Mouse (Mus musculus) frontal cortex, postnatal 36 days (tissue): ENCODE results near the gene Pdgfc.
A peak's percentile ranks its signal among the peaks of the same experiment; 100 is the strongest.

ENCODE experiments used
- DNase-seq, 2 experiments: peaks; one replicate each; pipeline ENCODE4 v3.0.0; 2022; ENCODE audit warnings: low spot score in 2 of 2

Gene Pdgfc

DNA sequence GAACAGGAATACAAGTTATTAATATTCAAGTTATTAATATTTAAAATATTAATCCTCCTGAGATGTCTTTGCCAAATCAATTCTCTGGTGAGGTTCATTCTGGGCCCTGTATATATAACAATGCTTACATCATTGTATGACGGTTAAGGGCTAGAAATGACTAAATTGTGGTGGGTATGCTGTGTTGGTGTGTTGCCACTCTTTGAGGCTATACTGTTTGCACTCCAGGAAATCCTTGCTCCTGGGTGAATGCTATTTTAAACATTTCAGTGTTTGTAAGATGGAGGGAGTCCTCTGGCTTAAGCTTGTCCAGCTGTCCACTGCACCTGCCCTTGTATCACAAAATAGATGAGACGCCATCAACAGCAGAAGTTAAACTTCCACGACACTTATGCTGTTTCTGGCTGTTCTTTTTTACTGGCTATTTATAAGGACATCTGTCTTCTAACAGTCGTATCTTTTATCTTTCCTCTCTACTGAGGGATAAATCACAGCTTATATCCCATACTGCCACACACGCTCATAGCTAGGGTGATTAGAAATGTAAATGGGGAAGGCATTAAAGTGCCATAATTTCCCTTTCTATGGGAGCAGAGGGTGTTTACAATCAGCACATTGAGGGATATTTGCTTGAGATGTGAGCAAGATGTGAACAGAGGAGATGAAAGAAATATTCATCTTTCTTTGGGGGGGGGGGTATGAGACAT is 9.3 kb downstream of the Pdgfc start:
- no peak for DNase-seq

DNA sequence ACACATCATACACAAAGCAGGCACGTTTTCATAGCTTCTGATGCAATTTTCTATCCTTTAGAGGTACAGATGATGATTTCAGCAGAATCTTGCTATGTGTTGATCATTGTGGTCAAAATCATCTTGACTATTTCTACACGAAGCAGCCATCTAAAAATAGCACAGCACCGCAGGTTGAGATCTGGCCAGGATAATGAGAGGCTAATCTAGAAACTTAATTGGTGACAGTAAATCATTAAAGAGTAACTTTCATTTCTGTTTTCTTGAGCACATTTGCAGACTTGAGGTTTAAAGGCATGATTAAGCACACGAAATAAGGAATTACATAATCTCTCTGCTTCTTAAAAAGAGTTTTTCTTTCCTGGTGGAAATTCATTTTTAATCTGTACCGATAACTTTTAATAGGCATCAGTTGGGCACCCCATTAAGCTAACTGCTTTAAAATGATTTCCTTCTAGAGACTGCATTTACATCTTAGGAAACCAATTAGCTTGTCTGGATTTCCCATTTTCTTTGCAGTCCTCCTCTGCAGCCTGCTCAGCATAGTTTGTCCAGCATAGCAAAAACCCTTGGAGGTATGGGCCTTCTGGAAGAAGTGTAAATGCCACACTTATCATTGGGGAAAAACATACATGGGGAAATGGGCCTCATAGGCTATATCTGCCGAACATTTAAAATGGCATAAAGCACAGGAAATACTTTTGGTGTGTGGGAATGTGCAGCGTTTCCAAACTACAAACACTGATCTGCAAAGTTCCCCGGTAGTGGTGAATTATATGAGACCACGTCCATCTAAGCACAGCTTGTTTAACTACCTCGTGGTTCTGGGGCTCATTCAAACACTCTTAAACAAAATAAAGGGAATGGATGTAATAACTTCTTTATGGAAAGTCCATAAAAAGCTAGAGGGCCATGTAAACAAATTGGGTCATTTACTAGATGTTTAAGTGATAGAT is 10.7 kb downstream of the Pdgfc start:
- DNase-seq: no peak

DNA sequence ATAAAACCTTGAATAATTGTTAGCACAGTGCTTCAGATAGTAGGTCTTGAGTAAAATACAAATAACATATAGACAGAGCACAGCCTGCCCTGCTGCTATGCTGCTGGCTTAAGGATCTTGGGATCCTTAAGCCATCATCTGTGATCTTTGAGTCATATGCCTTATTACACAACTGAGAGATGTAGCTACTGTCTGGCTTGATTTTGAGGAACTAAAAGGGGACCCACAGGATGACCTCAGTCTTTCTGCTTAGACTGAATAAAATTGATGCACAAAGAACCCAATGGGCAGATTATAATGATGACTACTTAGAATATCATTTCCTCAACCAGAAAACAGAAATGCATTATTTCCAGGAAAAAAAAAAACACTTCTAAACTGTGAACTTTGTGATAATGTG is 15.3 kb downstream of the Pdgfc start:
- DNase-seq: no peak

DNA sequence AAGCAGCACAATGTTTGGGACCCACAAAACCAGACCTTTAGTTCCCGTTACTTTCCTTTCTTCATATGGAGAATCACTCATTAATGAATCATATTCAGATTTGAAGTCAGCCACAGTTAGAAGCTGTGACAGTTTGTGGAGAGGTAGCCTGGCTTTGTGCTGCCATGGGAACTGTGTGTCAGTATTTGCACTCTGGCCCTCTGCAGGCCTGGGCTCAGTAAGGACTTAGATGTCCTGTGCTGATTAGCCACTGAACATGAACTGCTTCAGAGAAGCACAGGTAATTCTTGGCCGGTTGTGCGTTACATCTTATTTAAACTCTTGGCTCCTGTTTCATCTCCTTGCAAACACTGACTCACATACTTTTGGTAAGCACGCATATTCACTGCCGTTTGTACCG is 16.2 kb downstream of the Pdgfc start:
- no peak for DNase-seq

DNA sequence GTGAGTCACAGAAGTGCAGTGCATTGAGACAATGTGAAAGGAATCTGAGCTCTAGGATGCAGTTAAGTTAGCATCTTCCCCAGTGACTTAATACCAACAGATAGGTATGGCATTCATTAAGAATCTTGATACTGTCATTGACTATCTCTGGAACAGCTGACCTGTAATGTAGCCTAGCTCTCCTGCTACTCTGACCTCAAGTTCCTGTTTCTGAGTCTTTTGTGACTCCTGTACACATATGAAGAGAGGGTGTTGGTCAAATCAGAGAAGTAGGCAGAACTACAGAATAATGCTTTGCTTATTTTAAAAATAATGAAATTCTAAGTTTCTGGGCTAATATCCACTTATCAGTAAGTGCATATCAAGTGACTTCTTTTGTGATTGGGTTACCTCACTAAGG is 17.9 kb downstream of the Pdgfc start:
- DNase-seq: no peak

DNA sequence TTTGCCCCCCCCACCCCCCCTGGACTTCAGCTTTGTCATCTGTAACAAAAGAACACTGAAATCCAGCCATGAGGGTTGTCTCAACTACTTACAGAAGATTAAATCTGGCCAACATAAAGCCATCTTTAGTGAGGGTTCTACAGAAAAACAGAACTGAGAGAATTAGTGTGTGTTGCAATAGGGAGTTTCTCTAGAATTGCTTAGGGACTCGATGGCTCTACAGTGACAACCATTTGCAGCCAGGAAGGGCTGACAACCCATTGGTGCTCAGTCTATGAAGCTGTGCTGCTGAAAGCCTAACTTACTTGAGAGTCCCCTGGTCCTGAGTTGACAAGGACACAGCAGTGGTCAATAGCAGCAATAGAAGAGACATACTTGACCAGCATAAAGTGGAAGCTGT is 21.5 kb downstream of the Pdgfc start:
- DNase-seq: no peak

DNA sequence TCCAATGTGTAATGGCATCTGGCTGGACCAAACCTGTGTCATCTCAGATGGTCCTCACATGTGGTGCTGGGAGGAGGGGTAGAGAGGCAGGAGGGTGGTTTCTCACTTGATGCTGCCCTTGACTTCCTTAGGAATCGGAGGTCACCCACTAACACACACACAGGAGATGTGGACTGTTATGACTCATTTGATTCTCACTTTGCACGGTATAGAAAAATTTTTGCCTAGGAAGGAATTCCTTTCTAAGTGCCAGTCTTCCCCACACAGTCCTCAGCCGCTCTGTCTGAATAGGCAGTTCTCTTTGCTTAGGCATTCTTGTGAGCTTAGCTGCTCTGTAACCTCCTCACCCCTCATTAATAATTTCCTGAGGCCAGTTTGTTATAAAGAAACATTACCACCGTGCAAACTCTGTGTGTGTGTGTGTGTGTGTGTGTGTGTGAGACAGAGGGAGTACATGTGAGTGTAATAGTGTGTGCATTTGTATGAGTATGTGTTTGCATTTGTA is 22.4 kb downstream of the Pdgfc start:
- DNase-seq: no peak

DNA sequence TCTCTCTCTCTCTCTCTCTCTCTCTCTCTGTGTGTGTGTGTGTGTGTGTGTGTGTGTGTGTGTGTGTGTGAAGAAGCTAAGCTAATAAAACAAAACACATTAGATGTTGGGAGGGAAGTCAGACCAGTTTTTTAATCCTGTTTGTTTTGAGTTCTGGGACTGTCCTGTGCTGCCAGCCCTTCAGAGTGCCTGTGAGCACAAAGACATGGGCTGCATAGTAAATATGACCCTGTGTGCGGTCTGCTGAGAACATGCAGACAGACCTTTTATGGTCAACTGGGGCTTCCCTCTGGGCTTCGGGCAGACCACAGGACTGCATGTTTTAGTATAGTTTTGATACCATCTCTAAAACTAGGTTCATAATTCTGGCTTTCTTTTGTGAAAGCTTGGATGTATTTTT is 32.3 kb downstream of the Pdgfc start:
- DNase-seq: no peak

DNA sequence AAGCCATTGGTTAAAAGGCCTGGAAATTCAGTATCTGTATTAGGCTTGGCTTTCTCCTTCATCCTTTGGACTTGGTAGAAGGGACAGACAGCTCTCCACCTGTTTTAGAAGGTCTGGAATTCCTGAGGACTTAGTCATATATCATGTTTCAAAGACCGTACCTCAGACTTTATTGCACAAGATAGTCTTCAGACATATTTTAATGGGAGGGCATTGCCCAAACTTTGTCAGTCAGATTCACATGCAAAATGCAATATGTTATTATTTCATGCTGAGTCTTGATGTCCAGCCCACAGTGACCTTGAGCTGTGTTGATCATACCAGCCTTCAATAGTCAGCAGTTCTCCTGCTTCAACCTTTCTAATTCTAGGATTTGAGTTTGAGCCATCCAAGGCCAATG is 64.9 kb downstream of the Pdgfc start:
- DNase-seq: no peak

DNA sequence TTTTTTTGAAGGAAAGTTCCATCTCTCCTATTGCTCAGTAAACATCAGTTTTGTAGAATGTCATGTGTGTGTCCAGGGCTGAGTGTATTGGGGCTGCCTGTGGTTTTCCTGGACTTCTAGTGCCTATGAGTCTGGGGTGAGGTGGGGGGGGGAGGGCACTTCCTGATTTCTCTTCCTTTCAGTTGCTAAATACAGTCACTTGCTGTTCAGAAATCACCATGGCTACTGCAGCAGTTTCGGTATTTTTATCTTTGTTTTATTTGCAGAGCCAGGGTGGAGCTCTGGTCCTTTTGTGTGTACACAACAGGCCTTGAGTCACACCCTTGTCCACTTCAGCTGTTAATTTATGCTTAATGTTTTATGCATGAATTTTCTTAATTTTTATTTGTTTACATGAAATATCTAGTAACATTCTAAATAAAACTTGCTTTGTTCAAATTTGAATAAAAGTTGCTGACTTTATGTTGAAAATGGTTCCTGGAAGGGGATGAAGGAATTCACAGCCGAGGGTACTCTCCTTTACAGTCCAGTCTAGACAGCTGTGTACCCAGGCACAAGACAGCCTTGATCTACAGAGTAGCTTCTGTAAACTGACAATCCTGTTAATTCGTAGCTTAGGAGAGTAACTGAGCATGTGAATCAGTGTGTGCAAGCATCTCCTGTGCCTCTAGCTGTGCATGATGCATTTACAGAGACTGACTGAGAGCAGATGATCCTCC is 66.1 kb downstream of the Pdgfc start:
- DNase-seq: peak in 1 of 2 experiments; percentile 39

DNA sequence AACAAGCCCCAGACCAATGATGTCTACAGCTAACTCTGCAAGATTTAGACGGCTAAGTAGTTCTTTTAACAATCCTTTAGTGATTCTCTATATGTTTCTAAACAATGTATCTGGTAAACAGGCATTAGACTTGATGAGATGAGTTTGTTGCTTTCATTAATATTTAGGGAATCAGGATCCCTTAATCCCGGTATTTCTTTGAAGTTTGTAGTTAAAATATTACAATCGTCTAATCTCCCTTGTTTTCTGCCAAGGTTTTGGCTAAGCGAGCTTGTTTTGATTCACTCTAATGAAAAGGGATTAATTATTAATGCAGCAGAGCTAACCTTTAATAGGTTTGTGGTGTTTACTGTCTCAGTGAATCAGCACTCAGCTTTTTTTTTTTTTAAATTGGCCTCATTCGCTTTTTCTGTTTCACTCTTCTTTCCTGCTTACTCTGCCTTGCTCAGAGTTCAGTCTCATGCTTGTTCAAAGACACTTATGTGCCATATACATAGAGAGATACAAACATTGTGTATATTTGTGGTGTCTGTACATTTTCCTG is 66.7 kb downstream of the Pdgfc start:
- DNase-seq: no peak

DNA sequence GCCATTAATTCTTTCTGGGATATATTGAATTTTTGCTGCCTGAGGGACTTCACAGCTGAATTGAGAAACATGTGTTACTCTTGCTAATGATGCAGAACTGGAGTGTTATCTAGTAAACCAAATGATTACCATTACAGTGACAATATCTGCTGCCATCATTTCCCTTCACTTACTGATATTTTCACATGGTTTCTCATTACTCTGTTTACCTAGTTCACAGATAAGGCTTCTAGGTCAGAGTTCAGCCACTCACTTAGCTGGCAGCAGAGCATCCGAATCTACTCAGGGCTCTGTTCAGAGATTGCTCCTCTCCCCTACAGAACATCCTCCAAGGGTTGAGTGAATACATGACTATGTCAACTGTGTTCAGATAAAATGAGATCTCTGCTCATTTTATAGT is 71.3 kb downstream of the Pdgfc start:
- no peak for DNase-seq

DNA sequence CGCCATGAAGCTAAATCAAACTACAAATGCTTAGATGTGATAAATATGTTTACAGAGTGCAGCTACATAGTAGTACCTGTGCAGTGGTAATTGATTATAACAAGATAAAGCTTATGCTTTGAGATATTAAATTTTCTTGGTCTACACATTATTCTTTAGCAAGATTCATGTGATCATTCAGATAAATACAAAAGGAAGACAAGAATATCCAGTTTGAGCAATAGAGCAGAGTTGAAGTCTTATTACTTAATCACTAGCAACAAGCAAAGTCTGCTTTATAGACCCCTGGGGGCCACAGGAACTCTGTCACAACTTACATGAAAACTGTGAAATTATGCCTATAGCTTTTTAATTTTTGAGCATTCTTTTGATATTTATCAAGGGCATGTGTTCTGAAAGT is 74.8 kb downstream of the Pdgfc start:
- no peak for DNase-seq

DNA sequence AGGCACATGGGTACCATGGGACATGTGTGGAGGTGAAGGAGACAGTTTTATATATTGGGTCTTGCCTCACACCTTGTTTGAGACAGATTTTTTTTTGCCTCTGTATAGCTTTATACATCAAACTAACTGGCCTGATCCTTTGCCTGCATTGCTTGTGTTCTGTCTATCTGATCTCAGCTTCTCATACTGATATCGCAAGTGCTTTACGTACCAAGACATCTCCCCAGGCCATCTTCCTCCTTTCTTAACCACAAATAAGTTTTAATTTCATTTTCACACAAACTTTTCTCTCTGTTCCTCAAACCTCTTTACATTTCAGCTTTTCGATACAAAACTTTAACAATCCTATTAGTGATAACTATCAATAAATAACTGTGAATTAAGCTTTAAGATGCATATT is 76.7 kb downstream of the Pdgfc start:
- DNase-seq: no peak

DNA sequence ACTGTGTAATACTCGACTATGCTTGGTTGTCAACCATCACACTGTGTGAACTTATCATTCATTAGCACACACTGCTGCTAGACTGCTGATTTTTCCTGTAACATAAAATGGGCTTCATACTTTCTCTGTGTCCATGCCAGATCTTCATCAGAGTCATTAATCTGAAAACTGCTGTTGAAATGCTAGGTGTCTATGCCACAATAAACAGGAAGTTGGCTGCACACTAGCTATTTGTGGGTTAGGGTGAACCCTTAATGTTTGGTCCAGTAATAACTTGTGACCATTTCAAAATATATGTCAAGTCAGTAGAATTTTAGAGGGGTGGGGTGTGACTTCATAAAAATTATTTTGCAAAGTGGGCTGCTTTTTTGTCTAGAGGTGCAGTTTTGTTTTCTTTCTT is 84.4 kb downstream of the Pdgfc start:
- no peak for DNase-seq

DNA sequence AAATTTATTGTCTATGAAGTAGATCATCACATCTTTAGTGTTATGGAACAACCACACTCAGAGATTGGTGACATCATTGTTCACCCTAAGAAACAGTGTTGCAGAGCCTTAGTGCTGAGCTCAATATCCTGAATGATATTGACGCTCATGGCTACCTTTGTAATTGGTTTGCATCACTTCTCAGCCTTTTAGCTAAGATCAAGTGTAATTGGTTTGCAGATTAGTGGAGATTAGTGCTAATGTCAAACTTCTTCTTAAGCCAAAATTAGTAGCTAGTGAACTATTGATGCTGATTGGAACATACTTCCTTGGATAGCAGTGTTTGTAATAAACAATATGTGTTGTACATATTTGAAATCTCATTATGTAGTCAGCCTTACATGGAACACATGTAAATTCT is 85.5 kb downstream of the Pdgfc start:
- DNase-seq: no peak

DNA sequence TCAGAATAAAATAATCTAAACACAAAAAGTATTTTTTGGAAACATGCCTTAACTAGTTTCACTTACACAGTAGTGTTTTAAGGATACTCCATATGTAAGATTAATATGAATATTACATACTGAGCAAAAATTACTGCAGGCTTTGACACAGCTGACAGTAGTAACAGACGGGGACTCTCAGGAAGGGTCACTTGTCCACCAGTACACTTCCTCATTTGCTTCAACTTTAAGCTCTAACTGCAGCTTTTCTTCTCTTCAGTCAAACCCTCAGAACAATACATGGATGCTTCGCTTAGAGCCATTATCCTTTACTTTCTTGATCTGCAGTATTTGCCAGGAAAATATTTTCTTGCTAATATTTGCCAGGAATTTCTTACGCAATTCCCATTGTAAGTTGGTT is 87.2 kb downstream of the Pdgfc start:
- no peak for DNase-seq

DNA sequence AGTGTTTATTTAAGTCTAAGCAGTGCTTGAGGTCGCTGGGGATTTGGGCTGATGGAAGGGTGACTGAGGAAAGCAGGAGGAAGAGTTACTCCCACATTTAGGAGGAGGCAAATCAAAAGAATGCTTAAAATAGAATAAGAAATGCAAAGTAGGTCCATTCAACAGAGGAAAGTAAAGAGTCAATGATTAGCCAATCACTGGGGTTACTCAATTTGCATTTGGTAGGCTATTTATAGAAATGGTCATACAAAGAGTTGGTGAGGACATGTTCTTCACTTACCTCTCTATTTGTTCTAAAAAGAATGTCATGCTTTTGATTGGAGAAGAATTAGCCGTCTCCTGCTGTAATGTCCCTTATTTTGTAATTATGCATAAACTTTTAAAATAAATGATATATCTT is 90.8 kb downstream of the Pdgfc start:
- DNase-seq: no peak

DNA sequence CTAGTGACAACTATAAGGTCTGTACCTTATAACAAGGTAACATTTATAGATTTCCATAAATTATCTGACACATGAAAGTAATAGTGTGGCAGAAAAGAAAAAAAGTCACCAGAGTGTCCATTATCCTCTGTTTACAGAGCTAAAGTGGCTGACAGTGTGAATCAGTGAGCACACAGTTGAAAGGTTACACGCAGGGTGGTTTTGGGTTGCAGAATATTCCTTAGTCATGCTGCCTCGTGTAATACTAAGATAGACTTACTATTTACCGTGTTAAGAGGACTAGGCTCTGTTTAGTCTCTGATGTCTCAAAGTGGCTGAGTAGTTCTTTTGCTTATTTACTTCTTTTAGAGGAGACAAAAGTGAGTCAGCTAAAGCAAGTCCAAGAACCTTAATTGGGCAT is 100.8 kb downstream of the Pdgfc start:
- no peak for DNase-seq

DNA sequence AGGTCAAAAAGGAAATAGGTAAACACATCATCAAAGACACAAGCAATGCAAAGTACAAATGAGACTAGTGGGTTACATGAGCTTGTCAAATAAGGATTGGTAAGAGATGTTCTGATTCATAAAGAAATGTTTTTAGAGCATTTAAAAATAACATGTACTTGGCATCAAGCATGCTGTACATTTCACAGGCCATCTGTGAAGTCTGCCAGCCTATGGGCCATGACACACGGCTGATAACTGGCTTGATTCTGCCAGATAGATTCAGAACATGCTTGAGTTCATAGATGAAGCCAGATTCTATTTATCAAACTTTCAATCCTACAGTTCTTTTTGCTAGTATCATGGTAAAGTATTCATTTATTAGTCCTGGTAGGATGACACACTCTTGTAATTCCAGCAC is 101.8 kb downstream of the Pdgfc start:
- peak in 1 of 2 experiments; percentile 42 for DNase-seq

DNA sequence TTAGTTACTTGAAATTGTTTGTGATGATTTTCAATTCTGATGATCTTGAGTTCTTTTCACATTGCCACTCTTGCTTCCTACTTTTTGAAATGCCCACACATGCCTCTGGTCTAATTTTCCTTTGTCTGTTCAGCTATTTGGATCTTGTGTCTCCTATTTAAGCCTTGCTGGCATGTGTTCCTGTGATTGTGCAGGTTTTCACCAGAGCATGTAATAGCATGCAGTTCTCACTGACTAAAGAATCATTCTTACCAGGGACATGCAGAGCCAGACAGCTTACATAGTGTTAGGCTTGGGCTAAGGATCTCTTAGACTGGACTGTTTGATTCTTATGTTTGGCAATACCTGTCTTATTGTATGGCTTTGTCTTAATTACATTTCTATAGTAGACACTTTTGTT is 107.5 kb downstream of the Pdgfc start:
- DNase-seq: no peak

DNA sequence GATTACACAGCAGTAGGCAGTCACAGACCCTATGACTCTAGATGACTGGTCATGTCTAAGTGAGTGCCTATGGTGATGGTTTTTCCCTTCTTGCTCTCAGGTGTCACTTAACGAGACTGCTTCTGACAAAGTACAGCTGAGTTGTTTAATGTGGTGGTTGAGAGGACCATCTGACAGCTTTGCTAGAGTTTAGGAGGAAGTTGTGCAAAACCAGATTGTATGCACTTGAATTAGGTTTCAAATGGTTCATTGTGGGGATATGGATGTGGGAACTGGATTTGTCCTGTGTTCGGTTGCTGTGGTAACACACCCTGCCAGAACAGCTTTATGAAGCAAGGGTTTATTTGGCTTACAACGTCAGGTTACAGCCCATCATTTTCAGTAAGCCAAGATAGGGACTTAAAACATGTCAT is 112.9 kb downstream of the Pdgfc start:
- DNase-seq: peak in 1 of 2 experiments; percentile 24
